Mouse (Mus musculus) kidney, embryonic 14.5 days (tissue): Measurements from ENCODE around the gene Gm9049. TPM values are rescaled to one million over a fixed set of nuclear protein-coding genes. Genes with fewer than 3 reads are reported as not detected.
"Not testable (repeated sequence)": the region's sequence is repeated elsewhere in the genome, so short reads cannot be mapped to it uniquely, and the experiment has no call there.

Experiments used
- ATAC-seq: fragments of 200-750 bp; cut with Nextera tagmentation; 2 replicates; pipeline ENCODE4 v1.8.0; 2017; ENCODE audit warnings: moderate number of reproducible peaks, mild to moderate bottlenecking, moderate TSS enrichment, moderate library complexity; ENCODE audit not compliant: low FRiP score, low TSS enrichment
- H3K27ac ChIP-seq: fragments of 300-500 bp; sonication (generic); 2 replicates; pipeline ENCODE4 v1.5.1; 2014; ENCODE audit warnings: low read depth, mild to moderate bottlenecking, low read length, moderate library complexity, mixed read lengths
- H3K27me3 ChIP-seq: fragments of 300-500 bp; sonication (generic); 2 replicates; pipeline ENCODE4 v1.6.1; 2014; ENCODE audit warnings: mild to moderate bottlenecking, low read length; ENCODE audit not compliant: control insufficient read depth, insufficient read depth
- H3K36me3 ChIP-seq: fragments of 300-500 bp; sonication (generic); 2 replicates; pipeline ENCODE4 v1.6.1; 2014; ENCODE audit warnings: low read length, mixed read lengths; ENCODE audit not compliant: control insufficient read depth, insufficient read depth
- H3K4me1 ChIP-seq: fragments of 300-500 bp; sonication (generic); 2 replicates; pipeline ENCODE4 v1.6.1; 2014; ENCODE audit warnings: low read length, mixed read lengths; ENCODE audit not compliant: control insufficient read depth, insufficient read depth
- H3K4me2 ChIP-seq: fragments of 300-500 bp; sonication (generic); replicated peaks from 2 replicates; pipeline ENCODE4 v1.6.1; 2014; ENCODE audit warnings: low read depth, mild to moderate bottlenecking, low read length
- H3K4me3 ChIP-seq: fragments of 300-500 bp; sonication (generic); 2 replicates; pipeline ENCODE4 v1.5.1; 2014; ENCODE audit warnings: mild to moderate bottlenecking, low read length
- H3K9ac ChIP-seq: fragments of 300-500 bp; sonication (generic); 2 replicates; pipeline ENCODE4 v1.6.1; 2014; ENCODE audit warnings: low read depth, mild to moderate bottlenecking, low read length, moderate library complexity
- H3K9me3 ChIP-seq: fragments of 300-500 bp; sonication (generic); 2 replicates; pipeline ENCODE4 v1.6.1; 2016; ENCODE audit warnings: low read length; ENCODE audit not compliant: control insufficient read depth
- WGBS: fragments of 180-500 bp; shearing (Covaris S2); extraction: QIAGEN DNeasy Blood & Tissue Kit; methylation state at CpG from one replicate; pipeline ENCODE4 v1.1.7; 2014; 5-methylcytosine and 5-hydroxymethylcytosine counted together
- polyA plus RNA-seq: library from polyadenylated mRNA; unstranded; fragments of >200 nt; fragmentation: Nextera tagmentation; extraction: Ambion mirVana; gene quantifications from 2 replicates; pipeline ENCODE4 v1.2.1, GENCODE M21; 2014

The Gm9049 gene
- polyA plus RNA-seq, result not detected in 2 replicates

GRCm38 (mm10) chr10:118354005-118354404, at the start of gene Gm9049:
TSS of gene Gm9049 (minus strand) at chr10:118354105.
- H3K4me1 ChIP-seq, H3K27ac ChIP-seq, H3K4me2 ChIP-seq, H3K9ac ChIP-seq, H3K27me3 ChIP-seq, H3K36me3 ChIP-seq, ATAC-seq, H3K4me3 ChIP-seq, H3K9me3 ChIP-seq: not testable (repeated sequence)
- WGBS, result no CpG with 5 or more reads among the region's 11 CpGs

GRCm38 (mm10) chr10:118399917-118400316, 46.0 kb upstream of the Gm9049 start:
- no peaks in the 10 kb centered on the region for H3K4me1 ChIP-seq
- no peaks in the 10 kb centered on the region for H3K9me3 ChIP-seq
- H3K27me3 ChIP-seq, result no peaks in the 10 kb centered on the region
- no peak overlapping the region for H3K4me3 ChIP-seq
- no peak for ATAC-seq
- no peak overlapping the region for H3K27ac ChIP-seq
- H3K4me2 ChIP-seq, result no peak overlapping the region
- 87% methylated on average over 16 of the region's 16 CpGs for WGBS
- no peak overlapping the region for H3K9ac ChIP-seq
- no peaks in the 10 kb centered on the region for H3K36me3 ChIP-seq

- H3K4me2 ChIP-seq, result peak overlapping the region; percentile 25; the same call in 1 of the 2 replicates
- WGBS, result 7% methylated on average over 10 of the region's 10 CpGs
- H3K9me3 ChIP-seq, result no peaks in the 10 kb centered on the region
- H3K36me3 ChIP-seq, result no peaks in the 10 kb centered on the region
- no peak overlapping the region for H3K4me3 ChIP-seq
- peak; percentile 91 for ATAC-seq
- H3K27me3 ChIP-seq, result no peaks in the 10 kb centered on the region
- H3K4me1 ChIP-seq, result no peaks in the 10 kb centered on the region
- H3K9ac ChIP-seq, result no peak overlapping the region
- H3K27ac ChIP-seq, result no peak overlapping the region
Measured at GRCm38 (mm10) chr10:118370443-118370842, 16.5 kb upstream of the Gm9049 start.

- Histone ChIP-seq H3K9me3 (no peaks in the 10 kb centered on the region), H3K4me3 (no peak overlapping the region), H3K4me1 (no peaks in the 10 kb centered on the region), H3K27ac (no peak overlapping the region), H3K4me2 (no peak overlapping the region), H3K36me3 (no peaks in the 10 kb centered on the region), H3K9ac (no peak overlapping the region), H3K27me3 (no peaks in the 10 kb centered on the region)
- 91% methylated on average over 9 of the region's 9 CpGs for WGBS
- ATAC-seq, result no peak
Measured at GRCm38 (mm10) chr10:118369518-118369917, 15.6 kb upstream of the Gm9049 start.

- not testable (repeated sequence) for H3K27ac ChIP-seq, H3K36me3 ChIP-seq, H3K27me3 ChIP-seq, H3K9me3 ChIP-seq, ATAC-seq, H3K4me2 ChIP-seq, H3K4me3 ChIP-seq, H3K9ac ChIP-seq, H3K4me1 ChIP-seq
- 86% methylated on average over 1 of the region's 14 CpGs for WGBS
Measured at GRCm38 (mm10) chr10:118348579-118348978, 5.3 kb downstream of the Gm9049 start, which contains the start of gene Gm9048. TSS of gene Gm9048 (minus strand) at chr10:118348679.

- H3K9me3 ChIP-seq, H3K36me3 ChIP-seq, H3K4me2 ChIP-seq, H3K4me1 ChIP-seq, H3K27me3 ChIP-seq, H3K9ac ChIP-seq, H3K27ac ChIP-seq, H3K4me3 ChIP-seq, ATAC-seq: not testable (repeated sequence)
- WGBS, result no CpG with 5 or more reads among the region's 14 CpGs
Measured at GRCm38 (mm10) chr10:118343155-118343554, 10.8 kb downstream of the Gm9049 start, which contains the start of gene Gm9046. TSS of gene Gm9046 (minus strand) at chr10:118343255.

- not testable (repeated sequence) for ATAC-seq
- WGBS, result no CpG with 5 or more reads among the region's 14 CpGs
Measured at GRCm38 (mm10) chr10:118337731-118338130, 16.2 kb downstream of the Gm9049 start, which contains the start of gene Gm9045. TSS of gene Gm9045 (minus strand) at chr10:118337831.

GRCm38 (mm10) chr10:118332308-118332707, 21.6 kb downstream of the Gm9049 start, which contains the start of gene Gm9044:
TSS of gene Gm9044 (minus strand) at chr10:118332408.
- not testable (repeated sequence) for H3K4me2 ChIP-seq, H3K36me3 ChIP-seq, H3K4me1 ChIP-seq, H3K9ac ChIP-seq, H3K27ac ChIP-seq, H3K27me3 ChIP-seq, H3K9me3 ChIP-seq, ATAC-seq, H3K4me3 ChIP-seq
- no CpG with 5 or more reads among the region's 14 CpGs for WGBS

More at GRCm38 (mm10) chr10:118337731-118338130, 16.2 kb downstream of the Gm9049 start, which contains the start of gene Gm9045:
- H3K36me3 ChIP-seq, H3K9me3 ChIP-seq, H3K4me3 ChIP-seq, H3K4me2 ChIP-seq, H3K27me3 ChIP-seq, H3K27ac ChIP-seq, H3K4me1 ChIP-seq, H3K9ac ChIP-seq: not testable (repeated sequence)

- not testable (repeated sequence) for H3K4me3 ChIP-seq, H3K9me3 ChIP-seq, H3K36me3 ChIP-seq, H3K4me1 ChIP-seq, H3K4me2 ChIP-seq, H3K27me3 ChIP-seq, H3K27ac ChIP-seq, ATAC-seq, H3K9ac ChIP-seq
- no CpG with 5 or more reads among the region's 11 CpGs for WGBS
Measured at GRCm38 (mm10) chr10:118326869-118327268, 27.0 kb downstream of the Gm9049 start, which contains the start of gene Gm9040. TSS of gene Gm9040 (minus strand) at chr10:118326969.
